10 mouse cellular contexts compared by ENCODE assay signal in the genomic region with DNA sequence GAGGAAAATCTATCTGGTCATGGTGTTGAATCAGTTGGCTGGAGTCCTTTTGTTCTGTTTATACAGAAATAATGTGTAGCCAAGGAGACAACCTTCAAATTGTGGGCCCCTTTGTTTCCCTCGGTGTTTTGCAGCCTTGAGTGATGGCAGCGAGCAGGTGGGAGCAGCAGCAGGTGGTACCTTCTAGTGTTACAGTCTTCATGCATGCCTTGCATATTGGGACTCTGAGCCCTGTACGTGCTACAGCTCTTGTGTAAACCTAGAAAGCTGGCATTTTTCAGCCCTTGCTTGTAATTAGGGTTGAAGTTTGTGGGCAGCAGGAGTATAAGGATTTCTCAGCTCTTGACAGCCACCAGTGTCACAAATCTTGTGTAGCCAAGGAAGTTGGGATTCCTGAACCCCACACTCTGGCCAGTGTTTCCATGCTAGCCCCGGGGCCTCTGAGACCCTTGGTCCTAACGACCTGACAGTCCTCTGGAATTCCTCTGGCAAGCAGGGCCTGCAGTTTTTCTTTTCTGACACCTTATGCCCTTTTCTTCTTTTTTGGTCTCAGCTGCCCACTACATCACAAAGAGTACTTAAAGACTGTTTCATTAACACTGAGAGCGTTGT. TPM values are rescaled to one million over a fixed set of nuclear protein-coding genes. Genes with fewer than 3 reads are reported as not detected.
DNase-seq lines count a peak whose midpoint lies in the region; ATAC-seq and TF ChIP-seq lines count a peak whose summit lies in the region.
"Had no signal": no experiment of that assay in that cellular context is flagged by ENCODE, and none has a peak within 500 bp of the region (broad histone marks: within the 10 kb centered on the region; RNA-seq: fewer than 3 reads in every experiment).

No protein-coding gene starts in this region.

- no peak for TF ChIP-seq CTCF in kidney, postnatal 0 days (IDR thresholded peaks at IDR 0.05; ENCODE audit: low read depth)

- no peaks in the 10 kb centered on the region for H3K27me3 ChIP-seq in kidney, postnatal 0 days (ENCODE audit: insufficient read depth, low read length)
- no peaks in the 10 kb centered on the region for H3K27me3 ChIP-seq in embryonic facial prominence, embryonic 10.5 days (replicated peaks; ENCODE audit: low read depth, poor library complexity, severe bottlenecking)
- no peaks in the 10 kb centered on the region for H3K27me3 ChIP-seq in hindbrain, embryonic 12.5 days

- H3K4me2 ChIP-seq in kidney, postnatal 0 days (ENCODE audit: low read length) = no peak overlapping the region
- no peak overlapping the region for H3K4me2 ChIP-seq in hindbrain, embryonic 12.5 days (replicated peaks)

- WGBS in kidney, postnatal 0 days = 19% methylated on average over 6 of the region's 6 CpGs
- 33% methylated on average over 6 of the region's 6 CpGs for WGBS in embryonic facial prominence, embryonic 10.5 days
- 20% methylated on average over 6 of the region's 6 CpGs for WGBS in hindbrain, embryonic 12.5 days

- peak; percentile 79 for ATAC-seq in kidney, postnatal 0 days (replicated peaks; ENCODE audit: low FRiP score, low read depth)
- ATAC-seq in hindbrain, embryonic 12.5 days (ENCODE audit: low FRiP score) = peak; percentile 64

- no peaks in the 10 kb centered on the region for H3K36me3 ChIP-seq in kidney, postnatal 0 days (ENCODE audit: insufficient read depth, low read length)
- peaks cover 7% of the 10 kb centered on the region; the same call in 1 of the 2 replicates for H3K36me3 ChIP-seq in embryonic facial prominence, embryonic 10.5 days (replicated peaks)
- no peaks in the 10 kb centered on the region for H3K36me3 ChIP-seq in hindbrain, embryonic 12.5 days

- 0 out of 2 replicates have a peak, but pooled peaks cover 7% of the 10 kb centered on the region for H3K4me1 ChIP-seq in kidney, postnatal 0 days (replicated peaks; ENCODE audit: insufficient read depth, low read length)
- peaks cover 48% of the 10 kb centered on the region for H3K4me1 ChIP-seq in embryonic facial prominence, embryonic 10.5 days
- peaks cover 29% of the 10 kb centered on the region for H3K4me1 ChIP-seq in hindbrain, embryonic 12.5 days

- H3K9ac ChIP-seq in kidney, postnatal 0 days (ENCODE audit: low read depth, low read length) = no peak overlapping the region
- no peak overlapping the region for H3K9ac ChIP-seq in hindbrain, embryonic 12.5 days

- H3K4me3 ChIP-seq in kidney, postnatal 0 days (replicated peaks; ENCODE audit: low read depth, low read length) = no peak overlapping the region
- H3K4me3 ChIP-seq in embryonic facial prominence, embryonic 10.5 days = no peak overlapping the region
- H3K4me3 ChIP-seq in hindbrain, embryonic 12.5 days = no peak overlapping the region

- H3K9me3 ChIP-seq in kidney, postnatal 0 days (replicated peaks; ENCODE audit: low read length) = no peaks in the 10 kb centered on the region
- H3K9me3 ChIP-seq in embryonic facial prominence, embryonic 10.5 days = peaks cover 4% of the 10 kb centered on the region; the same call in 1 of the 2 replicates
- 0 out of 2 replicates have a peak, but pooled peaks cover 3% of the 10 kb centered on the region for H3K9me3 ChIP-seq in hindbrain, embryonic 12.5 days (replicated peaks)

- DNase-seq in kidney, postnatal 0 days (ENCODE audit: low spot score) = peak; percentile 80
- DNase-seq in kidney, adult 8-10 months = no peak
- DNase-seq in embryonic facial prominence, embryonic 10.5 days (ENCODE audit: low spot score) = peak; percentile 69
- peak; percentile 76 for DNase-seq in neural tube, embryonic 10.5 days (ENCODE audit: extremely low spot score, low spot score)
- DNase-seq in left cerebral cortex, adult 11 months (ENCODE audit: low spot score) = no peak
- no peak for DNase-seq in adrenal gland, postnatal 10 days
- DNase-seq in layer of hippocampus, postnatal 14 days (ENCODE audit: low spot score in 2 of 2) = no peak
- DNase-seq: right cerebral cortex, postnatal 25 days had no signal

- peak overlapping the region; percentile 52; the same call in 1 of the 2 replicates for H3K27ac ChIP-seq in kidney, postnatal 0 days
- H3K27ac ChIP-seq in embryonic facial prominence, embryonic 10.5 days (replicated peaks) = peak overlapping the region; percentile 87
- peak overlapping the region; percentile 78 for H3K27ac ChIP-seq in hindbrain, embryonic 12.5 days

RNA-seq across cellular contexts. Expression of gene Ddc, which starts 42.8 kb away (rescaled TPM):
- polyA plus RNA-seq in kidney, postnatal 0 days (2015; fragmentation: Nextera tagmentation; extraction: Ambion mirVana) = 14.2 and 17.4 TPM in 2 replicates
- polyA plus RNA-seq in embryonic facial prominence, embryonic 10.5 days (2016; fragmentation: Nextera tagmentation; extraction: Ambion mirVana) = 6.9 and 8.8 TPM in 2 replicates
- polyA plus RNA-seq in hindbrain, embryonic 12.5 days (2016; fragmentation: Nextera tagmentation; extraction: Ambion mirVana) = 8.3 and 12.4 TPM in 2 replicates
- 10 to 100 TPM; 72.6 to 85.6 TPM for total RNA-seq in adrenal gland, postnatal 10 days (2021)
- 10 to 100 TPM; 11.9 to 15.0 TPM for total RNA-seq in layer of hippocampus, postnatal 14 days (2021)
- total RNA-seq: hematopoietic stem cell, adult 5-6 weeks had no signal

RNA-seq across cellular contexts. Expression of gene Fignl1, which starts 46.4 kb away (rescaled TPM):
- polyA plus RNA-seq in kidney, postnatal 0 days (2015; fragmentation: Nextera tagmentation; extraction: Ambion mirVana) = 27.8 and 31.8 TPM in 2 replicates
- polyA plus RNA-seq in embryonic facial prominence, embryonic 10.5 days (2016; fragmentation: Nextera tagmentation; extraction: Ambion mirVana) = 105 and 112 TPM in 2 replicates
- 41.0 and 41.1 TPM in 2 replicates for polyA plus RNA-seq in hindbrain, embryonic 12.5 days (2016; fragmentation: Nextera tagmentation; extraction: Ambion mirVana)
- 10 to 100 TPM in 1 of 2 experiments, 1 to 10 TPM in 1; 8.9 to 12.1 TPM for total RNA-seq in adrenal gland, postnatal 10 days (2021)
- total RNA-seq in layer of hippocampus, postnatal 14 days (2021) = 1 to 10 TPM; 1.0 to 2.1 TPM

Comparison
In these comparisons a context has a peak if more than half of its experiments do, and no peak if none do; other contexts are left out.
1. DNase-seq: peak in kidney, postnatal 0 days (single experiment), embryonic facial prominence, embryonic 10.5 days (single experiment) and neural tube, embryonic 10.5 days (single experiment); none in kidney, adult 8-10 months (0 of 2), left cerebral cortex, adult 11 months (single experiment), adrenal gland, postnatal 10 days (single experiment) and layer of hippocampus, postnatal 14 days (0 of 2).
2. Peak in every context shown above with its lines, with median percentiles within 50 percentile points of each other: H3K27ac ChIP-seq.